In the genomic region with DNA sequence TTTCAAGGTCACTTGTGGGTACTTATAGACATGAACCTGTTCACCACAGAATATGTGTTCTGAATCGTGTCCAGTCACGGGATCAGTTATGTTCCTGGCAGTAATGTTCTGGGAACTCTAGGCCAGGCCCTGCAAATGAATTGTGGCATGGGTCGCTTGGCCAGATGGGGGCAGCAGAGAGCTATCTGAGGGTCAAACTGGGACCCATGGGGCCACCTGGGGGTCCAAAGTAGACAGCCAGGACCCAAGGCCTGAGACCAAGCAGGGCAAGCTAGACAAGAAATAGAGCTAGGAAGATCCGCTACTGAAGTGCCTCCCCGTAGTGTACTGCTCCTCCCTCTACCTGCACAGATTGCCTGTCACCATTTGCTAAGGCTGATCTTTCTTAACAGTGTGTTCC, we compare ENCODE assay signal across 8 mouse cellular contexts.
A peak's percentile ranks its signal among the peaks of the same experiment; 100 is the strongest.
DNase-seq lines count a peak whose midpoint lies in the region; ATAC-seq and TF ChIP-seq lines count a peak whose summit lies in the region.

No protein-coding gene starts in this region.

- no peak overlapping the region for H3K9ac ChIP-seq in heart, postnatal 0 days (replicated peaks; ENCODE audit: low read depth, low read length)
- no peak overlapping the region for H3K9ac ChIP-seq in midbrain, postnatal 0 days (replicated peaks; ENCODE audit: low read length, poor library complexity, severe bottlenecking)

- TF ChIP-seq EP300 in heart, postnatal 0 days (IDR thresholded peaks at IDR 0.05; ENCODE audit: low read depth), result no peak

- no peaks in the 10 kb centered on the region for H3K27me3 ChIP-seq in heart, postnatal 0 days (ENCODE audit: control insufficient read depth, insufficient read depth, low read length)
- no peaks in the 10 kb centered on the region for H3K27me3 ChIP-seq in midbrain, postnatal 0 days (ENCODE audit: insufficient read depth, low read length)

- peak; percentile 60; the same call in 1 of the 2 replicates for ATAC-seq in heart, postnatal 0 days (ENCODE audit: insufficient read depth, low read depth)
- no peak for ATAC-seq in midbrain, postnatal 0 days (ENCODE audit: low FRiP score)

- no peak overlapping the region for H3K4me3 ChIP-seq in heart, postnatal 0 days (ENCODE audit: low read depth, low read length)
- H3K4me3 ChIP-seq in midbrain, postnatal 0 days (ENCODE audit: low read depth, low read length), result no peak overlapping the region

- DNase-seq in cerebellum, adult 18-20 months, result peak; percentile 8 to 28
- no peak for DNase-seq in cerebellum, adult 11 months
- DNase-seq in adrenal gland, adult (ENCODE audit: inconsistent age in 2 of 2, low spot score in 1 of 2), result peak; percentile 51 to 86
- DNase-seq in embryo, embryonic 11 days, result peak; percentile 81
- peak; percentile 30 for DNase-seq in heart, postnatal 0 days (ENCODE audit: low spot score)
- peak; percentile 23 to 45 for DNase-seq in left cerebral cortex, postnatal 14 days (ENCODE audit: low spot score in 2 of 2)
- peak; percentile 58 for DNase-seq in midbrain, postnatal 0 days (ENCODE audit: low spot score)
- peak; percentile 70 for DNase-seq in thymus, postnatal 25 days

- no peaks in the 10 kb centered on the region for H3K9me3 ChIP-seq in heart, postnatal 0 days (replicated peaks; ENCODE audit: control insufficient read depth, low read length)
- no peaks in the 10 kb centered on the region for H3K9me3 ChIP-seq in midbrain, postnatal 0 days (ENCODE audit: low read length)

- no peak overlapping the region for H3K27ac ChIP-seq in heart, postnatal 0 days (ENCODE audit: low read depth)
- H3K27ac ChIP-seq in midbrain, postnatal 0 days (ENCODE audit: low read depth, low read length), result no peak overlapping the region

- WGBS in heart, postnatal 0 days, result 48% methylated on average over 5 of the region's 5 CpGs
- WGBS in midbrain, postnatal 0 days, result 50% methylated on average over 5 of the region's 5 CpGs

- peak; percentile 85 for TF ChIP-seq CTCF in heart, postnatal 0 days (IDR thresholded peaks at IDR 0.05; ENCODE audit: low read depth)
- peak; percentile 73 for TF ChIP-seq CTCF in midbrain, postnatal 0 days (IDR thresholded peaks at IDR 0.05)

- H3K4me2 ChIP-seq in heart, postnatal 0 days (ENCODE audit: low read depth, low read length), result no peak overlapping the region
- no peak overlapping the region for H3K4me2 ChIP-seq in midbrain, postnatal 0 days (ENCODE audit: low read depth, low read length, poor library complexity, severe bottlenecking)

- H3K36me3 ChIP-seq in heart, postnatal 0 days (replicated peaks; ENCODE audit: control insufficient read depth, insufficient read depth, low read length), result no peaks in the 10 kb centered on the region
- H3K36me3 ChIP-seq in midbrain, postnatal 0 days (ENCODE audit: insufficient read depth, low read length), result no peaks in the 10 kb centered on the region

- intact Hi-C loops in left cerebral cortex, postnatal 14 days (cut with DNase I), result loop anchor here (5.0 kb wide), 1 partner anchor 665 kb away; no protein-coding TSS in a partner anchor

- H3K4me1 ChIP-seq in heart, postnatal 0 days (ENCODE audit: control insufficient read depth, insufficient read depth), result no peaks in the 10 kb centered on the region; the same call in 1 of the 2 replicates
- no peaks in the 10 kb centered on the region for H3K4me1 ChIP-seq in midbrain, postnatal 0 days (ENCODE audit: insufficient read depth, low read length)
